26 mouse cellular contexts compared by ENCODE assay signal in genomic region chr4:124395069-124395965, GRCm38 (mm10).
DNase-seq lines count a peak whose midpoint lies in the region; ATAC-seq and TF ChIP-seq lines count a peak whose summit lies in the region.
"Had no signal": no experiment of that assay in that cellular context is flagged by ENCODE, and none has a peak within 500 bp of the region (broad histone marks: within the 10 kb centered on the region; RNA-seq: fewer than 3 reads in every experiment).

No protein-coding gene starts in this region.

- H3K9me3 ChIP-seq in embryonic facial prominence, embryonic 11.5 days (replicated peaks; ENCODE audit: control insufficient read depth, low read length): no peaks in the 10 kb centered on the region
- H3K9me3 ChIP-seq in embryonic facial prominence, embryonic 10.5 days: no peaks in the 10 kb centered on the region
- H3K9me3 ChIP-seq in midbrain, embryonic 13.5 days: no peaks in the 10 kb centered on the region
- H3K9me3 ChIP-seq in midbrain, embryonic 16.5 days (replicated peaks; ENCODE audit: control insufficient read depth, low read length, poor library complexity, severe bottlenecking): no peaks in the 10 kb centered on the region
- H3K9me3 ChIP-seq in embryonic facial prominence, embryonic 12.5 days: no peaks in the 10 kb centered on the region
- no peaks in the 10 kb centered on the region for H3K9me3 ChIP-seq in forebrain, embryonic 16.5 days (ENCODE audit: control insufficient read depth, low read length)
- H3K9me3 ChIP-seq: hindbrain, embryonic 13.5 days; limb, embryonic 15.5 days; liver, embryonic 13.5 days had no signal

- no peaks in the 10 kb centered on the region for H3K27me3 ChIP-seq in embryonic facial prominence, embryonic 11.5 days (ENCODE audit: control insufficient read depth, insufficient read depth, low read length)
- peaks cover 54% of the 10 kb centered on the region for H3K27me3 ChIP-seq in embryonic facial prominence, embryonic 10.5 days (replicated peaks; ENCODE audit: low read depth, poor library complexity, severe bottlenecking)
- H3K27me3 ChIP-seq in midbrain, embryonic 13.5 days: peaks cover 30% of the 10 kb centered on the region
- no peaks in the 10 kb centered on the region for H3K27me3 ChIP-seq in midbrain, embryonic 16.5 days (ENCODE audit: control insufficient read depth, insufficient read depth, low read depth, low read length)
- 0 out of 2 replicates have a peak, but pooled peaks cover 7% of the 10 kb centered on the region for H3K27me3 ChIP-seq in embryonic facial prominence, embryonic 12.5 days
- peaks cover 6% of the 10 kb centered on the region for H3K27me3 ChIP-seq in forebrain, embryonic 16.5 days (replicated peaks; ENCODE audit: control insufficient read depth, insufficient read depth, low read length)
- H3K27me3 ChIP-seq: liver, embryonic 13.5 days had no signal

- no peak overlapping the region for H3K4me3 ChIP-seq in embryonic facial prominence, embryonic 11.5 days (ENCODE audit: low read depth, low read length)
- H3K4me3 ChIP-seq in embryonic facial prominence, embryonic 10.5 days: no peak overlapping the region
- H3K4me3 ChIP-seq in midbrain, embryonic 13.5 days (replicated peaks): no peak overlapping the region
- H3K4me3 ChIP-seq in midbrain, embryonic 16.5 days (ENCODE audit: low read depth, low read length): no peak overlapping the region
- H3K4me3 ChIP-seq in embryonic facial prominence, embryonic 12.5 days: no peak overlapping the region
- H3K4me3 ChIP-seq in forebrain, embryonic 16.5 days (replicated peaks; ENCODE audit: low read length): no peak overlapping the region
- H3K4me3 ChIP-seq in gastrocnemius, adult 2 months: no peak overlapping the region
- H3K4me3 ChIP-seq: erythroblast, embryonic 14.5 days; hindbrain, embryonic 13.5 days; limb, embryonic 15.5 days; liver, embryonic 13.5 days had no signal

- intact Hi-C loops in gastrocnemius, adult 2 months (cut with DNase I): no loop called here

- H3K27ac ChIP-seq in embryonic facial prominence, embryonic 11.5 days (replicated peaks; ENCODE audit: low read depth, low read length): no peak overlapping the region
- H3K27ac ChIP-seq in embryonic facial prominence, embryonic 10.5 days (replicated peaks): no peak overlapping the region
- H3K27ac ChIP-seq in midbrain, embryonic 13.5 days: no peak overlapping the region
- H3K27ac ChIP-seq in midbrain, embryonic 16.5 days (ENCODE audit: low read length): no peak overlapping the region
- H3K27ac ChIP-seq in embryonic facial prominence, embryonic 12.5 days: no peak overlapping the region
- H3K27ac ChIP-seq in forebrain, embryonic 16.5 days (ENCODE audit: low read length): no peak overlapping the region
- H3K27ac ChIP-seq in gastrocnemius, adult 2 months: no peak overlapping the region
- H3K27ac ChIP-seq: hindbrain, embryonic 13.5 days; limb, embryonic 15.5 days; liver, embryonic 13.5 days had no signal

- H3K36me3 ChIP-seq in embryonic facial prominence, embryonic 11.5 days (replicated peaks; ENCODE audit: control insufficient read depth, insufficient read depth, low read depth, low read length): no peaks in the 10 kb centered on the region
- H3K36me3 ChIP-seq in embryonic facial prominence, embryonic 10.5 days (replicated peaks): no peaks in the 10 kb centered on the region
- H3K36me3 ChIP-seq in midbrain, embryonic 13.5 days: no peaks in the 10 kb centered on the region
- no peaks in the 10 kb centered on the region for H3K36me3 ChIP-seq in midbrain, embryonic 16.5 days (ENCODE audit: control insufficient read depth, insufficient read depth, low read length)
- H3K36me3 ChIP-seq in embryonic facial prominence, embryonic 12.5 days: no peaks in the 10 kb centered on the region
- no peaks in the 10 kb centered on the region for H3K36me3 ChIP-seq in forebrain, embryonic 16.5 days (ENCODE audit: control insufficient read depth, insufficient read depth)
- H3K36me3 ChIP-seq: hindbrain, embryonic 13.5 days; limb, embryonic 15.5 days; liver, embryonic 13.5 days had no signal

- H3K9ac ChIP-seq in embryonic facial prominence, embryonic 11.5 days (replicated peaks; ENCODE audit: low read length): no peak overlapping the region
- no peak overlapping the region for H3K9ac ChIP-seq in midbrain, embryonic 13.5 days (replicated peaks)
- H3K9ac ChIP-seq in midbrain, embryonic 16.5 days (ENCODE audit: low read depth, low read length): no peak overlapping the region
- no peak overlapping the region for H3K9ac ChIP-seq in embryonic facial prominence, embryonic 12.5 days
- no peak overlapping the region for H3K9ac ChIP-seq in forebrain, embryonic 16.5 days (replicated peaks; ENCODE audit: low read depth, low read length)
- H3K9ac ChIP-seq: hindbrain, embryonic 13.5 days; limb, embryonic 15.5 days; liver, embryonic 13.5 days had no signal

- DNase-seq in embryonic facial prominence, embryonic 11.5 days (ENCODE audit: low spot score): no peak
- no peak for DNase-seq in embryonic facial prominence, embryonic 10.5 days (ENCODE audit: low spot score)
- DNase-seq in gastrocnemius, adult 2 months: no peak
- DNase-seq in cerebellum, adult 9-10 months: no peak
- DNase-seq: adrenal gland, adult 8-10 months; cerebellum, adult 8-10 months; cerebellum, postnatal 36 days; gastrocnemius, postnatal 36 days; kidney, adult 2 months; kidney, postnatal 4 days; layer of hippocampus, postnatal 36 days; left cerebral cortex, postnatal 4 days; liver, embryonic 13.5 days; lung, adult 18-20 months; lung, postnatal 10 days; right cerebral cortex, postnatal 25 days; thymus, adult 18-20 months; thymus, postnatal 25 days had no signal

- no peaks in the 10 kb centered on the region for H3K4me1 ChIP-seq in embryonic facial prominence, embryonic 11.5 days (ENCODE audit: control insufficient read depth, insufficient read depth, low read length)
- H3K4me1 ChIP-seq in embryonic facial prominence, embryonic 10.5 days: peaks cover 25% of the 10 kb centered on the region
- H3K4me1 ChIP-seq in midbrain, embryonic 13.5 days (replicated peaks): peaks cover 2% of the 10 kb centered on the region
- H3K4me1 ChIP-seq in midbrain, embryonic 16.5 days (ENCODE audit: control insufficient read depth, insufficient read depth, low read length): 0 out of 2 replicates have a peak, but pooled peaks cover 2% of the 10 kb centered on the region
- H3K4me1 ChIP-seq in embryonic facial prominence, embryonic 12.5 days: peaks cover 20% of the 10 kb centered on the region
- peaks cover 10% of the 10 kb centered on the region for H3K4me1 ChIP-seq in forebrain, embryonic 16.5 days (replicated peaks; ENCODE audit: control insufficient read depth, insufficient read depth, low read length)
- H3K4me1 ChIP-seq: liver, embryonic 13.5 days had no signal

- no peak for TF ChIP-seq CTCF in gastrocnemius, adult 2 months (IDR thresholded peaks at IDR 0.05)

- WGBS in embryonic facial prominence, embryonic 11.5 days: 69% methylated on average over 14 of the region's 14 CpGs
- 83% methylated on average over 14 of the region's 14 CpGs for WGBS in embryonic facial prominence, embryonic 10.5 days
- 73% methylated on average over 14 of the region's 14 CpGs for WGBS in midbrain, embryonic 13.5 days
- WGBS in midbrain, embryonic 16.5 days: 73% methylated on average over 14 of the region's 14 CpGs
- 66% methylated on average over 14 of the region's 14 CpGs for WGBS in embryonic facial prominence, embryonic 12.5 days
- 22% methylated on average over 14 of the region's 14 CpGs for WGBS in forebrain, embryonic 16.5 days

- ATAC-seq in embryonic facial prominence, embryonic 11.5 days (replicated peaks; ENCODE audit: insufficient number of reproducible peaks, low FRiP score, low TSS enrichment, low read depth): 0 out of 2 replicates have a peak, but pooled peaks have one; percentile 44
- ATAC-seq in midbrain, embryonic 13.5 days: 0 out of 2 replicates have a peak, but pooled peaks have one; percentile 43
- no peak for ATAC-seq in midbrain, embryonic 16.5 days
- peak; percentile 47; the same call in 1 of the 2 replicates for ATAC-seq in embryonic facial prominence, embryonic 12.5 days (ENCODE audit: insufficient number of reproducible peaks, insufficient read depth, low FRiP score, low TSS enrichment)
- peak; percentile 31; the same call in 1 of the 2 replicates for ATAC-seq in forebrain, embryonic 16.5 days

- H3K4me2 ChIP-seq in embryonic facial prominence, embryonic 11.5 days (ENCODE audit: low read depth, low read length): no peak overlapping the region
- no peak overlapping the region for H3K4me2 ChIP-seq in midbrain, embryonic 13.5 days (replicated peaks)
- H3K4me2 ChIP-seq in midbrain, embryonic 16.5 days (ENCODE audit: low read length): no peak overlapping the region
- no peak overlapping the region for H3K4me2 ChIP-seq in embryonic facial prominence, embryonic 12.5 days (replicated peaks)
- no peak overlapping the region for H3K4me2 ChIP-seq in forebrain, embryonic 16.5 days (ENCODE audit: low read length)
- H3K4me2 ChIP-seq: heart, embryonic 11.5 days; hindbrain, embryonic 13.5 days; limb, embryonic 15.5 days; liver, embryonic 13.5 days had no signal
